Mouse (Mus musculus) right cerebral cortex, adult 2 months (tissue): ENCODE measurements at regions not wholly inside any gene's neighbourhood (a gene's known extent, or its start where the extent isn't known, plus 50 kb on each side); places are given as distances from the start of the nearest gene placed in this dataset.

Source experiments
- DNase-seq, 2 experiments: peaks; one replicate each; pipeline ENCODE4 v3.0.0; 2021 to 2022; ENCODE audit warnings: low spot score in 2 of 2

DNA sequence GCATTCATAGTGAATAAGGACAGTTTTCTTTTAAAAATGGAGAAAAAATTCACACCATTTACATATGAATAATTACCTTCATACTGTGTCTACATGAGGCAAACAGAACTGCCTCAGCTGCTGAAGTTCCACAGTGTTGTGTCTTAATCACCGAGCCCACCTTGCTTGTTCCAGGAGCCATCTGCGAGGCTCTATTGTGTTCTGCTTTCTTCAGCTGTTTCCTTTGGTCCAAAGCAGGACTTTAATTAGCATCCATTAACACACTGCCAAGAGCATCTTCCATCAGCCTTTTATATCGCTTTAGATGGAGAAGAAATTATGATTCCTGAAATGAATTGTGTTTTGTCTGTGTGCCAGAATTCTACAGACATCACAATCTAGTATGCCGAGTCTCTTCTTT is 3423.1 kb upstream of the Lrrc6 start:
- peak; percentile 17 to 23 for DNase-seq

DNA sequence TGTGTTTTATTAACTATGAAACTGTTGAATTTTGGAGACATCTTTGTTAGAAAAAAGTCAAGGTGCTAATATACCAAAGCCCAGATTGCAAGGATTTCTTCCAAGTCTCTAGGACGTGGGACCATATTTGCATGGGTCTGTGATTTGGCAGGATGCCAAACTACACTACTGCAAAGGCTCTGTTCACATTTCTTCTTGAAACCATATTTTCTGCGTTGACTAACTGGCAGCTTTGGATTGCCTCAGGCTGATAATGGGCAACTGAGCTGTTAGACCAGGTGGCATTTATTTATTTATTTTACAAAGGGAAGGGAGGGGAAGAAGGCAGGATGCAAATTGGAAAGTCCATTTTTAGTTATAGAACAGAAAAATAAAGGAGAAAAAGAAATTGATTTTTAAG is 3422.6 kb upstream of the Lrrc6 start:
- peak; percentile 3 to 4 for DNase-seq

DNA sequence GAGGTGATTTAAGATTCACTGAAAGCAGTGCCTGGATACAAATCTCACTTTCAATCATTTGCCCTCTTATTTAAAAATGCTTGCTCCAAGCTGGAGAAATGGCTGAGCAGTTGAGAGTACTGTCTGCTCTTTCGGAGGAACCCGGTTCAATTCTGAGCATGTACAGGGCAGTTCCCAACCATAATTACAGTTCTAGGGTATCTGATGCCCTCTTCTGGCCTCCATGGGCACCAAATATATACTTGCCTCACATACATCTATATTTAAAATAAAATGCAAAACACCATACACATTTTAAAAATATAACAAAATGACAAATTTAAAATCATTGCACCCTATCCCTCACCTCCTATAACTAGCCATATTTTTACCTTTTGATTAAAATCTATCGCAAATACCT is 3421.5 kb upstream of the Lrrc6 start:
- peak; percentile 4 to 26 for DNase-seq

DNA sequence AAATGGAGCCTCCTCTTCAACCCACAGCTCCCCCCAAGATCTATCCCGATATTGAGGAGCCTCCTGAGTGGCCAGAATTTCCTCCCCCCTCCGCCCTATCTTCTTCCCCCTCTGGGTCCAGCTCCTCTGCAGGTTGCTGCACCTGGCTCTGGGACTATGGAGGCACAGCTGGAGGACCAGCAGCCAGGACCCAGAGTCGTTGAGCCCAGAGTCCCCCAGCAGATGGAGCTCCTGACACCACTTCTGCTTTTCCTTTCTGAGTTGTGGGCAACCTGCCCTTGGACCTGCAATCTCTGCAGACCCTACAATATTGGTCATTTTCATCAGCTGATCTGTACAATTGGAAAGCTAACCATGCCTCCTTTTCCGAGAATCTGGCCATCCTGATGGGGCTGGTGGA is 3385.1 kb upstream of the Lrrc6 start:
- no peak for DNase-seq

DNA sequence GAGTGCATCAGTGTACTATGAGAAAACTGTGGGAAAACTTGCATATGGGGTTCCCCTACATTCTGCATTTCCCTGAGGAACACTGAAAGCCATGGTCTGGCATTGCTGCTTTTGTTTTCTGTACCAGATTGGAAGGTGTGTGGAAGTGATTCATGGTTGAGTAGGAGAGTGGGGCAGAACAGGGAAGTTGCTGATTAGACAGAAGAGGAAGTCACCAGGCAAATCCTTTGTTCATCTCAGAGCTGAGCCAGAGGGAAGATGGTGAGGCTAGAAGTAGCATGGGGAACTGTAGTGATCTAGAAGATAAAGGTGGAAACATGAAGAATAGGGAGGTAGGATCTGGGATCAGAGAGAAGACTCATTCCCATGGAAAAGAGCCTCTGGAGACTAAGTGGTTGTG is 3377.8 kb upstream of the Lrrc6 start:
- no peak for DNase-seq

DNA sequence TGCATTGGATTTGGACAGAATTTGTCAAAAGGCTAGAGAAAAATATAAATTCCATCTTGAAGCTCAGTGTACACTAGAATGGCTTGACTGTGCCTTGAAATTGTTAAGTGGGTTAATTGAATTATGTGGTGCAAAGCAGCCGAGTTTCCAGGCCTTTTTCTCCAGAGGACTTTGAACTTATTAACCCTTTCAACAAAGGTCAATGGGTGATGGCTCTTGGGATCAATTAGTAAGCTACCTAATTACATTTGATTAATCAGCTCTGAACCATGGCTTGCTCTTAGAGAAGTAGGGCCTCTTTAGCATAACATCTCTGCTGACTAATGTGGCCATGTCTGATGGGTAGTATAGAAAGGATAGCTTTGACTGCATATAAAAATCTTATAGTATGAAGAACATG is 3352.8 kb upstream of the Lrrc6 start:
- DNase-seq: no peak

DNA sequence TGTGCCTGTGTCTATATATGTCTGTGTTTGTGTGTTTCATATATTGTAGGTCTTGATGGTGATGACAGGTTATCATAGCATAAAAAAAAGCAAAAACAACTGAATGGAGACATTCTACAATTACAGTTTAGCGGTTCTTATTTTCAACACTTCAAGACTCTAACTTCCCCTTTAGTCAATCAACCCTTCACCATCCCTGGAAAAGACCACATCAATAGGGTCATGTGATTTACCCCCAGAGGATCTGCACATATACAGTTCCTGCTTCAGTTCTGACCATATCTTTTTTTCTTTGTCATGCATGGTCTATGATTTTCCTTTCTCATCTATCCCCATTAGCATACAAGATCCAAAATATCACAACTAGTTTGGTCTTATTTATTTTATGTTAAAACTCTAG is 3348.9 kb upstream of the Lrrc6 start:
- no peak for DNase-seq
